Mouse (Mus musculus): ENCODE data around the gene Dand5. TPM values are rescaled to one million over a fixed set of nuclear protein-coding genes. Genes with fewer than 3 reads are reported as not detected.

Gene Dand5
- polyA plus RNA-seq, 1 experiment from 2014 or later: 5.2 TPM

- H3K27me3 ChIP-seq (replicated peaks; ENCODE audit: control insufficient read depth, insufficient read depth, low read length): peaks cover 93% of the 10 kb centered on the region
- no peak for ATAC-seq (replicated peaks; ENCODE audit: low FRiP score, low TSS enrichment, low read depth)
- H3K36me3 ChIP-seq (ENCODE audit: control insufficient read depth, insufficient read depth, low read length): no peaks in the 10 kb centered on the region
- 7% methylated on average over 11 of the region's 11 CpGs for WGBS
- no peak overlapping the region for H3K4me2 ChIP-seq (ENCODE audit: low read length)
- no peak overlapping the region for H3K27ac ChIP-seq (ENCODE audit: low read depth)
- no peak overlapping the region for H3K4me3 ChIP-seq (ENCODE audit: low read depth, low read length)
- DNase-seq (ENCODE audit: low spot score): no peak
- H3K4me1 ChIP-seq (replicated peaks; ENCODE audit: control insufficient read depth, insufficient read depth, low read length): peaks cover 12% of the 10 kb centered on the region
- no peak overlapping the region for H3K9ac ChIP-seq (ENCODE audit: low read length)
- H3K9me3 ChIP-seq (ENCODE audit: control insufficient read depth, low read length): no peaks in the 10 kb centered on the region
These were observed 43.8 kb downstream of the Dand5 start for GRCm38 (mm10) chr8:84778638-84779380.

- Histone ChIP-seq H3K27ac (ENCODE audit: low read depth) (no peak overlapping the region), H3K9ac (ENCODE audit: low read length) (no peak overlapping the region), H3K4me3 (ENCODE audit: low read depth, low read length) (no peak overlapping the region), H3K36me3 (ENCODE audit: control insufficient read depth, insufficient read depth, low read length) (no peaks in the 10 kb centered on the region), H3K4me2 (ENCODE audit: low read length) (no peak overlapping the region), H3K4me1 (replicated peaks; ENCODE audit: control insufficient read depth, insufficient read depth, low read length) (peaks cover 12% of the 10 kb centered on the region), H3K27me3 (replicated peaks; ENCODE audit: control insufficient read depth, insufficient read depth, low read length) (peaks cover 93% of the 10 kb centered on the region), H3K9me3 (ENCODE audit: control insufficient read depth, low read length) (no peaks in the 10 kb centered on the region)
- 43% methylated on average over 10 of the region's 10 CpGs for whole genome bisulfite sequencing
- ATAC-seq (replicated peaks; ENCODE audit: low FRiP score, low TSS enrichment, low read depth) (no peak), DNase-seq (ENCODE audit: low spot score) (no peak)
These were observed 44.6 kb downstream of the Dand5 start for GRCm38 (mm10) chr8:84777899-84778637.

- Histone ChIP-seq H3K4me2 (ENCODE audit: low read length) (no peak overlapping the region), H3K9ac (ENCODE audit: low read length) (no peak overlapping the region), H3K27me3 (replicated peaks; ENCODE audit: control insufficient read depth, insufficient read depth, low read length) (peaks cover 91% of the 10 kb centered on the region), H3K9me3 (ENCODE audit: control insufficient read depth, low read length) (no peaks in the 10 kb centered on the region), H3K4me3 (ENCODE audit: low read depth, low read length) (no peak overlapping the region), H3K36me3 (ENCODE audit: control insufficient read depth, insufficient read depth, low read length) (no peaks in the 10 kb centered on the region), H3K4me1 (replicated peaks; ENCODE audit: control insufficient read depth, insufficient read depth, low read length) (peaks cover 19% of the 10 kb centered on the region), H3K27ac (ENCODE audit: low read depth) (no peak overlapping the region)
- ATAC-seq (replicated peaks; ENCODE audit: low FRiP score, low TSS enrichment, low read depth) (no peak), DNase-seq (ENCODE audit: low spot score) (no peak)
- 29% methylated on average over 1 of the region's 1 CpGs for WGBS
These were observed 46.1 kb downstream of the Dand5 start for GRCm38 (mm10) chr8:84776569-84776968.

- Histone ChIP-seq H3K27me3 (replicated peaks; ENCODE audit: control insufficient read depth, insufficient read depth, low read length) (peaks cover 91% of the 10 kb centered on the region), H3K36me3 (ENCODE audit: control insufficient read depth, insufficient read depth, low read length) (no peaks in the 10 kb centered on the region), H3K4me3 (ENCODE audit: low read depth, low read length) (no peak overlapping the region), H3K27ac (ENCODE audit: low read depth) (no peak overlapping the region), H3K9me3 (ENCODE audit: control insufficient read depth, low read length) (no peaks in the 10 kb centered on the region), H3K4me2 (ENCODE audit: low read length) (no peak overlapping the region), H3K9ac (ENCODE audit: low read length) (no peak overlapping the region), H3K4me1 (replicated peaks; ENCODE audit: control insufficient read depth, insufficient read depth, low read length) (peaks cover 19% of the 10 kb centered on the region)
- ATAC-seq (replicated peaks; ENCODE audit: low FRiP score, low TSS enrichment, low read depth) (no peak), DNase-seq (ENCODE audit: low spot score) (no peak)
- 10% methylated on average over 7 of the region's 7 CpGs for WGBS
These were observed 47.0 kb downstream of the Dand5 start for GRCm38 (mm10) chr8:84775621-84776113.

- H3K9me3 ChIP-seq (ENCODE audit: control insufficient read depth, low read length): no peaks in the 10 kb centered on the region
- peak overlapping the region; percentile 57; the same call in 1 of the 2 replicates for H3K27ac ChIP-seq (ENCODE audit: low read depth)
- no peak for ATAC-seq (replicated peaks; ENCODE audit: low FRiP score, low TSS enrichment, low read depth)
- peak overlapping the region; percentile 30; the same call in 1 of the 2 replicates for H3K4me2 ChIP-seq (ENCODE audit: low read length)
- no peak for DNase-seq (ENCODE audit: low spot score)
- H3K36me3 ChIP-seq (ENCODE audit: control insufficient read depth, insufficient read depth, low read length): no peaks in the 10 kb centered on the region
- peak overlapping the region; percentile 1; the same call in 1 of the 2 replicates for H3K4me3 ChIP-seq (ENCODE audit: low read depth, low read length)
- H3K9ac ChIP-seq (ENCODE audit: low read length): no peak overlapping the region
- WGBS: 11% methylated on average over 13 of the region's 13 CpGs
- H3K4me1 ChIP-seq (replicated peaks; ENCODE audit: control insufficient read depth, insufficient read depth, low read length): peaks cover 19% of the 10 kb centered on the region
- peaks cover 91% of the 10 kb centered on the region for H3K27me3 ChIP-seq (replicated peaks; ENCODE audit: control insufficient read depth, insufficient read depth, low read length)
These were observed 47.5 kb downstream of the Dand5 start for GRCm38 (mm10) chr8:84775105-84775591.

GRCm38 (mm10) chr8:84774473-84774911, 48.1 kb downstream of the Dand5 start:
- Histone ChIP-seq H3K27ac (ENCODE audit: low read depth) (no peak overlapping the region), H3K27me3 (replicated peaks; ENCODE audit: control insufficient read depth, insufficient read depth, low read length) (peaks cover 92% of the 10 kb centered on the region), H3K36me3 (ENCODE audit: control insufficient read depth, insufficient read depth, low read length) (no peaks in the 10 kb centered on the region), H3K4me2 (ENCODE audit: low read length) (peak overlapping the region; percentile 46), H3K4me3 (ENCODE audit: low read depth, low read length) (0 out of 2 replicates have a peak overlapping the region, but pooled peaks have one; percentile 6), H3K9me3 (ENCODE audit: control insufficient read depth, low read length) (no peaks in the 10 kb centered on the region), H3K9ac (ENCODE audit: low read length) (no peak overlapping the region), H3K4me1 (replicated peaks; ENCODE audit: control insufficient read depth, insufficient read depth, low read length) (peaks cover 19% of the 10 kb centered on the region)
- DNase-seq (ENCODE audit: low spot score): peak; percentile 83
- no peak for ATAC-seq (replicated peaks; ENCODE audit: low FRiP score, low TSS enrichment, low read depth)
- 5% methylated on average over 10 of the region's 10 CpGs for WGBS

GRCm38 (mm10) chr8:84773833-84774232, 48.8 kb downstream of the Dand5 start:
- no peak overlapping the region for H3K27ac ChIP-seq (ENCODE audit: low read depth)
- H3K27me3 ChIP-seq (replicated peaks; ENCODE audit: control insufficient read depth, insufficient read depth, low read length): peaks cover 91% of the 10 kb centered on the region
- peaks cover 19% of the 10 kb centered on the region for H3K4me1 ChIP-seq (replicated peaks; ENCODE audit: control insufficient read depth, insufficient read depth, low read length)
- H3K36me3 ChIP-seq (ENCODE audit: control insufficient read depth, insufficient read depth, low read length): no peaks in the 10 kb centered on the region
- H3K4me2 ChIP-seq (ENCODE audit: low read length): peak overlapping the region; percentile 46
- under 1% methylated on average over 19 of the region's 19 CpGs for WGBS
- no peaks in the 10 kb centered on the region for H3K9me3 ChIP-seq (ENCODE audit: control insufficient read depth, low read length)
- ATAC-seq (replicated peaks; ENCODE audit: low FRiP score, low TSS enrichment, low read depth) (peak; percentile 63), DNase-seq (ENCODE audit: low spot score) (peak; percentile 80)
- H3K4me3 ChIP-seq (ENCODE audit: low read depth, low read length): peak overlapping the region; percentile 18; the same call in 1 of the 2 replicates
- H3K9ac ChIP-seq (ENCODE audit: low read length): no peak overlapping the region

- Histone ChIP-seq H3K9ac (ENCODE audit: low read length) (no peak overlapping the region), H3K36me3 (ENCODE audit: control insufficient read depth, insufficient read depth, low read length) (no peaks in the 10 kb centered on the region), H3K4me1 (replicated peaks; ENCODE audit: control insufficient read depth, insufficient read depth, low read length) (peaks cover 19% of the 10 kb centered on the region), H3K4me2 (ENCODE audit: low read length) (peak overlapping the region; percentile 46), H3K4me3 (ENCODE audit: low read depth, low read length) (peak overlapping the region; percentile 18), H3K27ac (ENCODE audit: low read depth) (no peak overlapping the region), H3K27me3 (replicated peaks; ENCODE audit: control insufficient read depth, insufficient read depth, low read length) (peaks cover 85% of the 10 kb centered on the region), H3K9me3 (ENCODE audit: control insufficient read depth, low read length) (no peaks in the 10 kb centered on the region)
- ATAC-seq (replicated peaks; ENCODE audit: low FRiP score, low TSS enrichment, low read depth) (no peak), DNase-seq (ENCODE audit: low spot score) (no peak)
- 3% methylated on average over 9 of the region's 9 CpGs for WGBS
These were observed 49.3 kb downstream of the Dand5 start for GRCm38 (mm10) chr8:84773304-84773703.

All from intestine, embryonic 14.5 days (tissue).